Mouse (Mus musculus) T-helper 2 cell (primary cell): Measurements from ENCODE around the gene Ttll1.

Experiments
- in situ Hi-C: fragments of 300-600 bp; cut with MboI, MseI; formaldehyde crosslinking; loops from one replicate; pipeline ENCODE4 v1.15.1; 2025; ENCODE audit warnings: high pct_unique_total_duplicates

Ttll1 gene

GRCm38 (mm10) chr15:83483482-83483881 is 27.2 kb downstream of the Ttll1 start:
- in situ Hi-C loops, result no loop called here

DNA sequence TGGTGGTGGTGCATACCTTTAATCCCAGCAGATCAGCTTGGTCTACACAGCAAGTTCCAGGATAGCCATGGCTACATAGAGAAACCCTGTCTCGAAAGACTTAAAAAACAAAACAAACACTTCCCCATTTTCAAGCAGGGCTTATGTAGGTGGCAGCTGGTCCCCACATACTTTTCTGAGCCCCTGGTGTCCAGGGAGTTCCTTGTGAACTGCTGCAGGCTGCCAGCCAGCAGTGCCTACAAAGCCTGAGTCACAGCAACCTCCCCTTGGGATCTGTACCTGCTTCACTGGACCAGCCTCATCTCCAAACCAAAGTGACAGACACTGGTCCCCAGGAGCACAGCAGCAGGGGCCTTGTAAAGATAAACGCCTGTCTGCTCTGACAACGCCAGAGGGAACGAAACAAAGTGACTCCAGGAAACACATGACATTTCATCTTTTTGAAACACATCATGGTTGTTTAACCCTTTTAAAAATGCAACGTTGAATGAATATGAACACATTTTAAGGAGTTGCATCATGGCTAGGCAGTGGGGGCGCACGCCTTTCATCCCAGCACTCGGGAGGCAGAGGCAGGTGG is 28.0 kb downstream of the Ttll1 start:
- in situ Hi-C loops, result no loop called here

DNA sequence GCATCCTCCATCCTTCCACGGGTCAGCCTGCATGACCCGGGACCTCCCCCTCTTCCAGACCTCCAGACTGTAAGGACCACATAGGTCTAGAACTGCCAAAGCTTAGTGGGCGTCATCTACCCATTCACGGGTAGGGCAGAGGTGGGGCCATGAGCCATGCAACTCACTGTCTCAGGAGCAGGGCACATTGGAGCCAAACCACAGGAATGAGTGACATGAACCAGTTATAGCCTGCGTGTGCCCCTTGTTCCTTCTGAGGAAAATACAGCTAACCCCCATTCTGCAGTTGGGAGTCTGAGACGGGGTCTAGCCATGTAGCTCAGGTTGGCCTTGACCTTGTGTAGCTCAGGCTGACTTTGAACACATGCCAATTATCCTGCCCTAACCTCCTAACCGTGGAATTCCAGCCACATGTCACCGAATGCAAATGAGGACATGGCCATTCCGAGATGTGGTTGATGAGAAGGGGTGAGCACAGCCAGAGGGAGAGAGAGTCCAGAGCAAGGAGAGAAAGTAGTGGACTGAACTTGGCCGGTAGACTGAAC is 29.4 kb downstream of the Ttll1 start:
- in situ Hi-C loops, result no loop called here

DNA sequence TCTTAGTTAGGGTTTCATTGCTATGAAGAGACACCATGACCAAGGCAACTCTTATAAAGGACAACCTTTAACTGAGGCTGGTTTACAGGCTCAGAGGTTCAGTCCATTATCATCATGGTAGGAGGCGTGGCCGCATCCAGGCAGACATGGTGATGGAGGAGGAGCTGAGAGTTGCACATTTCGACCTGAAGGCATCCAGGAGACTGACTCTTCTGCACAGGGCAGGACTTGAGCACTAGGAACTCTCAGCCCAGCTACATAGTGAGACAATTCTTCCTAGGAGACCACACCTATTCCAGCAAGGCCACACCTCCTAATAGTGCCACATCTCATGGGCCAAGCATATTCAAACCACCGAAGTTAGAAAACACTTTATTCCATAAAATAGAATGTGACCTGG is 30.9 kb downstream of the Ttll1 start:
- in situ Hi-C loops, result no loop called here

DNA sequence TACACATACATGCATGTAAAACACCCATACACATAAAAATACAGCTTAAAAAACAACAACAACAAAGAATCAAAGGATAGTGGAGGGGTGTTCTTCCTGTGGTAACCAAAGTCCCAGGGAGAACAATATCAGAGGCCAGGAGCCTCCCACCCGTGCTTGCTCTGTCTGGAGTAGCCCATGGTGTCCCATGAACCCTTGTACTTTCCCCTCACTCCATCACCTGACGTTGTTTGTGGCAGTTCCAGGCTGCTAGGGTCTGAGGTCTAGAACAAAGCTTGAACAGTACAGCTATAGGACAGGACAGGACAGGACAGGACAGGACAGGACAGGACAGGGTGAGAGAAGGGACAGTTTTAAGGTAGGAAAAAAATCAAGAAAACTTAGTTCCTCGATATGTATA is 32.6 kb downstream of the Ttll1 start:
- in situ Hi-C loops, result no loop called here

GRCm38 (mm10) chr15:83476593-83477273 is 34.0 kb downstream of the Ttll1 start:
- in situ Hi-C loops, result no loop called here

DNA sequence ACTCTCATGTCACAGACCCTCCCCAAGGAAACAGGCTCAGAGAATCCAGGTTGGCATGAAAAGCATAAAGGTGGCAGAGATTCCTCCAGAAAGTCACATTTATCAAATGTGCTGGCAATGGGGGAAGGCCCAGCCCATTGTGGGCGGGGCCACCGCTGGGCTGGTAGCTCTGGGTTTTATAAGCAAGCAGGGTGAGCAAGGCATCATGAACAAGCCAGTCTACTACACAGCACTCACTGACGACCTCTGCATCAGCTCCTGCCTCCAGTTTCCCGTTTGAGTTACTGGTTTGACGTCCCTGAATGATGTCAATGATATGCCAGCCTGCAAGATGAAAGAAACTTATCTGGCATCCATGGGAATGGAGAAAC is 36.2 kb downstream of the Ttll1 start:
- in situ Hi-C loops, result no loop called here

DNA sequence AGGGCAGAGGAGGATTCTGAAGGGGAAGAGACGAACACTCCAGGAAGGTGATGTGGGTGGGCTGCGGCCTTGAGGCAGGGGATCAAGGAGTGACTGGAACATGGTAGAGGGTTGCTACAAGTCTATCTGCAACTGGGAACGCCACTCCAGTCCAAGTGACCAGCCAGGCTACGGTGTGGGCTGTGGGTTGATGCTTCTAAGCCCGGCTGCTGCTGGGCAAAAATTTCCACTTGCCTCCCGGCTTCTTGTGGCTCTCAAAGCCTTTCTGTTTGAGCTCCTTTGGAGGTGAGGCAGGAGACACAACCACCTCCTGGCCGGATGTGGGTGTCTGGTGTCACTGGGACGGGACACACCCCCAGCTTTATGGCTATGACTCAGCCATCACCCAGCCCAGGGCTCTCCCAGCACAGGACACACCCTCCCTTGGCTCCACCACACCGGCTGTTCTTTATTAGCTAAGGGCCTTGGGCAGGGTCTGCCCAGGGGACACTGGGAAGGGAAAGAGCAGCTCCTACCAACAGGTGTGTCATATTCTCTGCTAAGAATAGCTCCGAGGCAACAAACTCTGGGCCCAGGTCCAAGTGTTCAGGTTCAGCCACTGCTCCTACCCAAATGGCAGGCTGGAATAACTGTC is 36.7 kb downstream of the Ttll1 start:
- in situ Hi-C loops, result no loop called here

DNA sequence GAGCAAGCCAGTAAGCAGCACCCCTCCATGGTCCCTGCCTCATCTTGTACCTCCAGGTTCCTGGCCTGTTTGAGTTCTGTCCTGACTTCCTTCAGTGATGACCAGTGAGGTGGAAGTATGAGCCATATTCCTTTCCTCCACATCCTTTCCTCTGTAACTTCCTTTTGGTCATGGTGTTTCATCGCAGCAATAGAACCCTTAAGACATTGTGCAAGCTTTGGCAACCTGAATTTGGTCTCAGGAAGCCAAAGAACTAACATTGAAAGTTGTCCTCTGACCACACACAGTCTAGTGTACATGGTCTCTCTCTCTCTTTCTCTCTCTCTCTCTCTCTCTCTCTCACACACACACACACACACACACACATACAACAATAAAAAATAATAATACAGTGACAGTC is 37.4 kb downstream of the Ttll1 start:
- in situ Hi-C loops, result no loop called here

GRCm38 (mm10) chr15:83471476-83471875 is 39.2 kb downstream of the Ttll1 start:
- in situ Hi-C loops, result no loop called here

DNA sequence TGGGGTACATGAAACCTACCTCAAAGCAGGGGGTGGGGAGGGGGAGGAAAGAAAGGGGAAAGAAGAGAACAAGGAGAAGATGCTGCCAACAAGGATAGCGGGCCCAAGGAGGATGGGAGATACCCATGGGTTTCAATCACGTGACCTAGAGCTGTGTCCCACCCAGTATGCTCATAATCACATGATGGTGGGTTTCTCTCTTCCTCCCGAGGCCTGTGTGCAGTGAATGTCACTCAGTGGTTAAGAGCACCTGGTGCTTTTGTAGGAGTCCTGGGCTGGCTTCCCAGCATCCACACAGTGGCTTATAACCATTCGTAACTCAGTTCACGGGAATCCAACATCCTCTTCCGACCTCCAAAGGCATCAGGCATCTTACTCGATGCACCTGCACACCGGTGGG is 40.2 kb downstream of the Ttll1 start:
- in situ Hi-C loops, result no loop called here

GRCm38 (mm10) chr15:83469279-83469821 is 41.3 kb downstream of the Ttll1 start:
- in situ Hi-C loops, result loop anchor here (10.0 kb wide), 1 partner anchor 315 kb away; no protein-coding TSS in a partner anchor

- in situ Hi-C loops, result loop anchor here (10.0 kb wide), 1 partner anchor 313 kb away; no protein-coding TSS in a partner anchor
These were observed 43.3 kb downstream of the Ttll1 start for GRCm38 (mm10) chr15:83467232-83467966.

DNA sequence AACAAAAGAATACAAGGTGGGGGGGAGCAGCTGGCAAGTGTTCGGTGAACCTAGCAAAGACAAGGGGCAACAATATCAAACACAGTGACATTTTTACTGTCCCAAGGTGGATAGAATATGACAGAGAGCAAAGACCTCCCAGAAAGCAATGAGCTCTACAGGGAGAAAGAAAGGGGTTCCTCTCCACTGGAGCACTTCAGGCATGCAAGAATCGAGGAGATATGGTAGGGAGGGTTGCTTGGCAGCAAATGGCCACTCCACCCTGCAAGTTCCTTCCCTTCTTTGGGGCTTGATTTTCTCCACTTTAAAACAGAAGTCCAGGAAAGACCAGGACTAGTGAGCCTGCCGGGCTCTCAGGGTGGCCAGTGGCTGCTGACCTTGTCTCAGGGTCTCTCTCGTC is 44.4 kb downstream of the Ttll1 start:
- in situ Hi-C loops, result loop anchor here (10.0 kb wide), 1 partner anchor 312 kb away; no protein-coding TSS in a partner anchor

- in situ Hi-C loops, result loop anchor here (10.0 kb wide), 1 partner anchor 310 kb away; no protein-coding TSS in a partner anchor
These were observed 45.6 kb downstream of the Ttll1 start for GRCm38 (mm10) chr15:83464905-83465650.

GRCm38 (mm10) chr15:83464083-83464904 is 46.4 kb downstream of the Ttll1 start, which contains the start of gene Pacsin2:
Gene Pacsin2, minus strand, starts transcription at chr15:83464606.
- in situ Hi-C loops, result loop anchor here (10.0 kb wide), 1 partner anchor 309 kb away; no protein-coding TSS in a partner anchor

GRCm38 (mm10) chr15:83463369-83464082 is 47.2 kb downstream of the Ttll1 start:
- in situ Hi-C loops, result loop anchor here (10.0 kb wide), 1 partner anchor 309 kb away; no protein-coding TSS in a partner anchor

- in situ Hi-C loops, result loop anchor here (10.0 kb wide), 1 partner anchor 308 kb away; no protein-coding TSS in a partner anchor
These were observed 48.3 kb downstream of the Ttll1 start for GRCm38 (mm10) chr15:83462349-83462748.

- in situ Hi-C loops, result loop anchor here (10.0 kb wide), 1 partner anchor 306 kb away; no protein-coding TSS in a partner anchor
These were observed 49.8 kb downstream of the Ttll1 start for GRCm38 (mm10) chr15:83460891-83461290.
